16 mouse cellular contexts compared by ENCODE assay signal in genomic region chr7:83717021-83717725, GRCm38 (mm10). TPM values are rescaled to one million over a fixed set of nuclear protein-coding genes. Genes with fewer than 3 reads are reported as not detected.
DNase-seq lines count a peak whose midpoint lies in the region; ATAC-seq and TF ChIP-seq lines count a peak whose summit lies in the region.
"Had no signal": no experiment of that assay in that cellular context is flagged by ENCODE, and none has a peak within 500 bp of the region (broad histone marks: within the 10 kb centered on the region; RNA-seq: fewer than 3 reads in every experiment).

No protein-coding gene starts in this region.

- H3K9me3 ChIP-seq in lung, postnatal 0 days (ENCODE audit: low read length): no peaks in the 10 kb centered on the region
- no peaks in the 10 kb centered on the region for H3K9me3 ChIP-seq in limb, embryonic 10.5 days (replicated peaks)

- peak; percentile 38 for ATAC-seq in lung, postnatal 0 days
- ATAC-seq: CD4-positive, CD25-positive, alpha-beta regulatory T cell, adult 4 months had no signal

- H3K36me3 ChIP-seq in lung, postnatal 0 days (ENCODE audit: insufficient read depth, low read length): no peaks in the 10 kb centered on the region
- no peaks in the 10 kb centered on the region for H3K36me3 ChIP-seq in limb, embryonic 10.5 days
- H3K36me3 ChIP-seq: embryonic facial prominence, embryonic 12.5 days; midbrain, embryonic 12.5 days had no signal

- H3K4me3 ChIP-seq in lung, postnatal 0 days (ENCODE audit: low read depth, low read length): no peak overlapping the region
- H3K4me3 ChIP-seq in lung, adult 2 months (replicated peaks; ENCODE audit: extremely low read depth, low read depth, low read length): no peak overlapping the region
- no peak overlapping the region for H3K4me3 ChIP-seq in limb, embryonic 10.5 days
- H3K4me3 ChIP-seq: embryonic facial prominence, embryonic 12.5 days; midbrain, embryonic 12.5 days had no signal

- 55% methylated on average over 5 of the region's 5 CpGs for WGBS in lung, postnatal 0 days
- whole genome bisulfite sequencing in lung, adult 2 months: 46% methylated on average over 5 of the region's 5 CpGs
- WGBS in limb, embryonic 10.5 days: 81% methylated on average over 5 of the region's 5 CpGs

- no peaks in the 10 kb centered on the region for H3K27me3 ChIP-seq in lung, postnatal 0 days (replicated peaks; ENCODE audit: insufficient read depth, low read length)
- no peaks in the 10 kb centered on the region for H3K27me3 ChIP-seq in limb, embryonic 10.5 days (ENCODE audit: low read depth, poor library complexity, severe bottlenecking)
- H3K27me3 ChIP-seq: embryonic facial prominence, embryonic 12.5 days; midbrain, embryonic 12.5 days had no signal

- H3K27ac ChIP-seq in lung, postnatal 0 days (ENCODE audit: low read length): no peak overlapping the region
- peak overlapping the region; percentile 47; the same call in 1 of the 2 replicates for H3K27ac ChIP-seq in limb, embryonic 10.5 days
- H3K27ac ChIP-seq: embryonic facial prominence, embryonic 12.5 days; liver, embryonic 14.5 days; midbrain, embryonic 12.5 days had no signal

- peak; percentile 36 for DNase-seq in cerebellum, adult 11-12 months
- no peak for DNase-seq in cerebellum, adult 11 months
- DNase-seq in lung, postnatal 0 days (ENCODE audit: low spot score): no peak
- DNase-seq in lung, adult 2 months: no peak
- DNase-seq in brain, adult 2 months (ENCODE audit: low read depth, low spot score): peak; percentile 55
- DNase-seq in limb, embryonic 10.5 days (ENCODE audit: low spot score): no peak
- DNase-seq in thymus, postnatal 0 days (ENCODE audit: low spot score): no peak
- DNase-seq in natural killer cell, adult 2 months (ENCODE audit: low spot score in 2 of 2): no peak
- DNase-seq: gastrocnemius, postnatal 14 days; heart, postnatal 36 days; kidney, adult 2 months; layer of hippocampus, adult 9-11 months had no signal

- no peak overlapping the region for H3K9ac ChIP-seq in lung, postnatal 0 days (replicated peaks; ENCODE audit: low read depth)
- H3K9ac ChIP-seq: embryonic facial prominence, embryonic 12.5 days; liver, embryonic 14.5 days; midbrain, embryonic 12.5 days had no signal

- TF ChIP-seq POLR2A in lung, adult 2 months (IDR thresholded peaks at IDR 0.05; ENCODE audit: borderline replicate concordance, extremely low read depth, low read depth, low read length): no peak

- H3K4me2 ChIP-seq in lung, postnatal 0 days (replicated peaks; ENCODE audit: low read depth, low read length): no peak overlapping the region
- H3K4me2 ChIP-seq: embryonic facial prominence, embryonic 12.5 days; midbrain, embryonic 12.5 days had no signal

- no peaks in the 10 kb centered on the region for H3K4me1 ChIP-seq in lung, postnatal 0 days (ENCODE audit: insufficient read depth, low read depth, low read length)
- no peaks in the 10 kb centered on the region for H3K4me1 ChIP-seq in lung, adult 2 months (ENCODE audit: control insufficient read depth, insufficient read depth, low read length)
- H3K4me1 ChIP-seq in limb, embryonic 10.5 days: peaks cover 6% of the 10 kb centered on the region; the same call in 1 of the 2 replicates
- H3K4me1 ChIP-seq: embryonic facial prominence, embryonic 12.5 days; midbrain, embryonic 12.5 days had no signal

- TF ChIP-seq EP300 in lung, postnatal 0 days (IDR thresholded peaks at IDR 0.05): no peak

- no peak for TF ChIP-seq CTCF in lung, postnatal 0 days (IDR thresholded peaks at IDR 0.05)
- no peak for TF ChIP-seq CTCF in lung, adult 2 months (IDR thresholded peaks at IDR 0.05; ENCODE audit: insufficient read depth, low read length)

RNA-seq across cellular contexts. Expression of gene Il16, which starts 28.4 kb away (rescaled TPM):
- 7.9 and 8.0 TPM in 2 replicates for polyA plus RNA-seq in lung, postnatal 0 days (2015; fragmentation: Nextera tagmentation; extraction: Ambion mirVana)
- 12.0 and 15.7 TPM in 2 replicates for polyA plus RNA-seq in lung, adult 2 months (2012; rRNA removed)
- 2.3 and 3.4 TPM in 2 replicates for polyA plus RNA-seq in limb, embryonic 10.5 days (2016; fragmentation: Nextera tagmentation; extraction: Ambion mirVana)
- polyA plus RNA-seq in thymus, postnatal 0 days (2015; fragmentation: Nextera tagmentation; extraction: Ambion mirVana): 157 and 175 TPM in 2 replicates

Comparison
In these comparisons a context has a peak if more than half of its experiments do, and no peak if none do; other contexts are left out.
1. DNase-seq: peak in cerebellum, adult 11-12 months (single experiment) and brain, adult 2 months (single experiment); none in cerebellum, adult 11 months (single experiment), lung, postnatal 0 days (single experiment), lung, adult 2 months (single experiment), limb, embryonic 10.5 days (single experiment), thymus, postnatal 0 days (single experiment) and natural killer cell, adult 2 months (0 of 2).